Mouse (Mus musculus): ENCODE data around the gene Dkkl1. TPM values are rescaled to one million over a fixed set of nuclear protein-coding genes. Genes with fewer than 3 reads are reported as not detected.

Dkkl1 gene
- polyA plus RNA-seq, 1 experiment from 2014 or later, result 1.9 TPM

GRCm38 (mm10) chr7:45202654-45203053 is 9.3 kb downstream of the Dkkl1 start:
- Histone ChIP-seq H3K9me3 (replicated peaks) (no peaks in the 10 kb centered on the region), H3K36me3 (no peaks in the 10 kb centered on the region), H3K4me1 (peaks cover 18% of the 10 kb centered on the region), H3K27me3 (replicated peaks) (peaks cover 39% of the 10 kb centered on the region), H3K4me2 (no peak overlapping the region), H3K27ac (no peak overlapping the region), H3K9ac (no peak overlapping the region), H3K4me3 (no peak overlapping the region)
- 48% methylated on average over 9 of the region's 10 CpGs for WGBS (ENCODE audit: insufficient replicate concordance)
- ATAC-seq, result no peak

GRCm38 (mm10) chr7:45198961-45199360 is 13.0 kb downstream of the Dkkl1 start:
- Histone ChIP-seq H3K4me2 (no peak overlapping the region), H3K9me3 (replicated peaks) (no peaks in the 10 kb centered on the region), H3K27ac (no peak overlapping the region), H3K4me1 (peaks cover 2% of the 10 kb centered on the region), H3K4me3 (no peak overlapping the region), H3K9ac (no peak overlapping the region), H3K36me3 (no peaks in the 10 kb centered on the region), H3K27me3 (replicated peaks) (peaks cover 69% of the 10 kb centered on the region)
- no peak for ATAC-seq
- 72% methylated on average over 11 of the region's 11 CpGs for WGBS (ENCODE audit: insufficient replicate concordance)

- Histone ChIP-seq H3K9me3 (replicated peaks) (no peaks in the 10 kb centered on the region), H3K36me3 (no peaks in the 10 kb centered on the region), H3K9ac (no peak overlapping the region), H3K27me3 (replicated peaks) (peaks cover 74% of the 10 kb centered on the region), H3K4me2 (no peak overlapping the region), H3K4me1 (no peaks in the 10 kb centered on the region), H3K27ac (no peak overlapping the region), H3K4me3 (no peak overlapping the region)
- 8% methylated on average over 5 of the region's 5 CpGs for WGBS (ENCODE audit: insufficient replicate concordance)
- ATAC-seq, result no peak
Measured at GRCm38 (mm10) chr7:45198435-45198834, 13.5 kb downstream of the Dkkl1 start.

- H3K4me2 ChIP-seq, result no peak overlapping the region
- 41% methylated on average over 5 of the region's 5 CpGs for WGBS (ENCODE audit: insufficient replicate concordance)
- H3K4me3 ChIP-seq, result no peak overlapping the region
- no peak for ATAC-seq
- no peak overlapping the region for H3K9ac ChIP-seq
- no peak overlapping the region for H3K27ac ChIP-seq
- no peaks in the 10 kb centered on the region for H3K4me1 ChIP-seq
- H3K27me3 ChIP-seq (replicated peaks), result peaks cover 77% of the 10 kb centered on the region
- H3K36me3 ChIP-seq, result no peaks in the 10 kb centered on the region
- no peaks in the 10 kb centered on the region for H3K9me3 ChIP-seq (replicated peaks)
Measured at GRCm38 (mm10) chr7:45196994-45197393, 15.0 kb downstream of the Dkkl1 start.

GRCm38 (mm10) chr7:45196176-45196535 is 15.8 kb downstream of the Dkkl1 start:
- Histone ChIP-seq H3K9me3 (replicated peaks) (no peaks in the 10 kb centered on the region), H3K4me2 (no peak overlapping the region), H3K4me1 (no peaks in the 10 kb centered on the region), H3K9ac (no peak overlapping the region), H3K36me3 (no peaks in the 10 kb centered on the region), H3K27ac (no peak overlapping the region), H3K27me3 (replicated peaks) (peaks cover 85% of the 10 kb centered on the region), H3K4me3 (no peak overlapping the region)
- no peak for ATAC-seq
- WGBS (ENCODE audit: insufficient replicate concordance), result 56% methylated on average over 4 of the region's 4 CpGs

GRCm38 (mm10) chr7:45195341-45196175 is 16.4 kb downstream of the Dkkl1 start:
- Histone ChIP-seq H3K27me3 (replicated peaks) (peaks cover 89% of the 10 kb centered on the region), H3K9ac (no peak overlapping the region), H3K9me3 (replicated peaks) (no peaks in the 10 kb centered on the region), H3K4me2 (no peak overlapping the region), H3K4me3 (no peak overlapping the region), H3K36me3 (no peaks in the 10 kb centered on the region), H3K4me1 (no peaks in the 10 kb centered on the region), H3K27ac (no peak overlapping the region)
- WGBS (ENCODE audit: insufficient replicate concordance), result 57% methylated on average over 13 of the region's 13 CpGs
- ATAC-seq, result no peak

- no peak overlapping the region for H3K27ac ChIP-seq
- H3K9me3 ChIP-seq (replicated peaks), result no peaks in the 10 kb centered on the region
- no peak overlapping the region for H3K4me3 ChIP-seq
- H3K27me3 ChIP-seq (replicated peaks), result peaks cover 90% of the 10 kb centered on the region
- WGBS (ENCODE audit: insufficient replicate concordance), result 62% methylated on average over 17 of the region's 17 CpGs
- no peak overlapping the region for H3K4me2 ChIP-seq
- H3K9ac ChIP-seq, result no peak overlapping the region
- ATAC-seq, result no peak
- H3K36me3 ChIP-seq, result no peaks in the 10 kb centered on the region
- no peaks in the 10 kb centered on the region for H3K4me1 ChIP-seq
Measured at GRCm38 (mm10) chr7:45193871-45194785, 17.8 kb downstream of the Dkkl1 start.

- Histone ChIP-seq H3K4me1 (no peaks in the 10 kb centered on the region), H3K4me2 (no peak overlapping the region), H3K9me3 (replicated peaks) (no peaks in the 10 kb centered on the region), H3K9ac (no peak overlapping the region), H3K36me3 (no peaks in the 10 kb centered on the region), H3K27ac (no peak overlapping the region), H3K4me3 (no peak overlapping the region), H3K27me3 (replicated peaks) (peaks cover 91% of the 10 kb centered on the region)
- no peak for ATAC-seq
- 50% methylated on average over 4 of the region's 5 CpGs for WGBS (ENCODE audit: insufficient replicate concordance)
Measured at GRCm38 (mm10) chr7:45193406-45193805, 18.5 kb downstream of the Dkkl1 start.

- H3K9me3 ChIP-seq (replicated peaks), result no peaks in the 10 kb centered on the region
- no peak overlapping the region for H3K27ac ChIP-seq
- H3K27me3 ChIP-seq (replicated peaks), result peaks cover 96% of the 10 kb centered on the region
- WGBS (ENCODE audit: insufficient replicate concordance), result 61% methylated on average over 7 of the region's 7 CpGs
- no peak for ATAC-seq
- no peak overlapping the region for H3K4me2 ChIP-seq
- no peak overlapping the region for H3K4me3 ChIP-seq
- H3K36me3 ChIP-seq, result no peaks in the 10 kb centered on the region
- no peak overlapping the region for H3K9ac ChIP-seq
- H3K4me1 ChIP-seq, result no peaks in the 10 kb centered on the region
Measured at GRCm38 (mm10) chr7:45192585-45193310, 19.2 kb downstream of the Dkkl1 start.

GRCm38 (mm10) chr7:45191803-45192363 is 20.1 kb downstream of the Dkkl1 start:
- Histone ChIP-seq H3K27ac (no peak overlapping the region), H3K9me3 (replicated peaks) (no peaks in the 10 kb centered on the region), H3K27me3 (replicated peaks) (peaks cover 96% of the 10 kb centered on the region), H3K36me3 (no peaks in the 10 kb centered on the region), H3K4me1 (no peaks in the 10 kb centered on the region), H3K4me2 (no peak overlapping the region), H3K4me3 (no peak overlapping the region), H3K9ac (no peak overlapping the region)
- ATAC-seq, result no peak
- WGBS (ENCODE audit: insufficient replicate concordance), result 17% methylated on average over 8 of the region's 8 CpGs

- no peak for ATAC-seq
- Histone ChIP-seq H3K27ac (no peak overlapping the region), H3K9ac (no peak overlapping the region), H3K9me3 (replicated peaks) (no peaks in the 10 kb centered on the region), H3K27me3 (replicated peaks) (peaks cover 97% of the 10 kb centered on the region), H3K4me2 (no peak overlapping the region), H3K4me1 (no peaks in the 10 kb centered on the region), H3K4me3 (no peak overlapping the region), H3K36me3 (no peaks in the 10 kb centered on the region)
- WGBS (ENCODE audit: insufficient replicate concordance), result 44% methylated on average over 2 of the region's 2 CpGs
Measured at GRCm38 (mm10) chr7:45191161-45191560, 20.8 kb downstream of the Dkkl1 start.

All from liver, embryonic 12.5 days (tissue).